Mouse (Mus musculus): ENCODE measurements around the gene Gm10521.

DNA sequence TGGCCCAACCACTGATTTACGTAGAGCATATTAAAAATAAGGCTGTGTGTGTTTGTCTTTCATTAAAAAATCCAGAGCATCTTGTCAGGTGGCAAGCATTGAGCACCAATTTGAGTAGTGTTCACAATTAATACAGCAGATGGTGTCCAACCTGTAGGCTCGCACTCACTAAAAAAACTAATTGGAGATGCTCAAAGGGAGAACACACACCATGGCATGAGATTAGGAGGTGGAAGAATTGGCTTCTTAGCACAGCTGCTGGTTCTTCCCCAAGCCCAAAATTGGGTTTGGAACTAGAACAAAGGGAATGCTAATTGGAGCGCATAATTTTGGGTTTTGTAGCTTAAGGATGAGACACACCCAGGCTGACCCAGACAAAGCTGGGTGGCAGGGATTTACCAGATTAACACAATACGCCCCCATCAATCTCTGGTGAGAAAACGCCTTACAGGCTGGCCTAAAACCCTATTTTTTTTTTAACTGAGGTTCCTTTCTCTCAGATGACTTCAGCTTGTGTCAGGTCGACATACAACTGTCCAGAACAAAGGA, 51.1 kb downstream of the Gm10521 start:
- TF ChIP-seq POLR2A (IDR thresholded peaks at IDR 0.05; ENCODE audit: insufficient read depth, low read depth, low read length), result no peak
- no peak for TF ChIP-seq CTCF (IDR thresholded peaks at IDR 0.05)
